Mouse (Mus musculus): Measurements from ENCODE around the gene Gm14444. TPM values are rescaled to one million over a fixed set of nuclear protein-coding genes. Genes with fewer than 3 reads are reported as not detected.
"Not testable (repeated sequence)": the region's sequence is repeated elsewhere in the genome, so short reads cannot be mapped to it uniquely, and the experiment has no call there.

Gene Gm14444
- total RNA-seq (2017) = 0.05 TPM in 1 of 2 replicates, not detected in the other

DNA sequence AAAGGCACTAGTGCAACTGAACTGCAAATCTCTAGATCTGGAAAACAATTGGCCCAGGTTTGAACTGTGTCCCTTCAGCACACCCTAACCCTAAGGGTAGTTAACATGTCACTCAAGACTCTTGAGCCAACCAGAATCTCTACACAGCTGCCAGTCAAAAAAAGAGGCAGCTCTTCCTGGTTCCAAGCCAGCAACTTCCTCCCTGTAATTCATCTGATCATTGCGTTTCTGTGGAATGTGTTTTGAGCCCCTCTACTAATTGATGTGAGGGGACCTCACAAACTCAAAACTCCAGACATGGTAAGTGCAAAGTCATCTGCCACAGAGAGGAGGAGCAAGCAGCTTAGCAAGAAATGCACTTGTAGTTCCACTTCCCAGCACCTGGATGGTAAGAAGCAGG, at the start of gene Gm14444:
TSS of gene Gm14444 (plus strand) at position 220 of the 400 bp plus-strand sequence.
- ATAC-seq (replicated peaks; ENCODE audit: low read depth, poor library complexity, severe bottlenecking) = not testable (repeated sequence)

DNA sequence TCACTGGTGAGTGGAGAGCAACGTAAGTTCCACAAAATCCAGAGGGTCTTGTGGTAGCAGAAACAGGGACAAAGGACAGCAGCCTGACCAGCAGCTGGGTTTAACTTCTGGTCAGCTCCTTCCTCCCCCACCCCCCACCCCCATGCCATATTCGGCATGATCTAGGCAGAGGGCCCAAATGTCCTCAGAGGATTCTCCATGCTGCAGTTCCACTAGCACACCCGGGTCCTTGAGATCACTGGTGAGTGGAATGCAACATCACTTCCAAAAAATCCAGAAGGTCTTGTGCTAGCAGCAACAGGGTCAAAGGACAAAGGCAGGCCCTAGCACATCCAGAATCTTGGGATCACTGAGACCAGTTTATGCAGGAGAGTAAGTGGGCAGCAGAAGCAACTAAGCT, 44.6 kb upstream of the Gm14444 start:
- ATAC-seq (replicated peaks; ENCODE audit: low read depth, poor library complexity, severe bottlenecking) = not testable (repeated sequence)

DNA sequence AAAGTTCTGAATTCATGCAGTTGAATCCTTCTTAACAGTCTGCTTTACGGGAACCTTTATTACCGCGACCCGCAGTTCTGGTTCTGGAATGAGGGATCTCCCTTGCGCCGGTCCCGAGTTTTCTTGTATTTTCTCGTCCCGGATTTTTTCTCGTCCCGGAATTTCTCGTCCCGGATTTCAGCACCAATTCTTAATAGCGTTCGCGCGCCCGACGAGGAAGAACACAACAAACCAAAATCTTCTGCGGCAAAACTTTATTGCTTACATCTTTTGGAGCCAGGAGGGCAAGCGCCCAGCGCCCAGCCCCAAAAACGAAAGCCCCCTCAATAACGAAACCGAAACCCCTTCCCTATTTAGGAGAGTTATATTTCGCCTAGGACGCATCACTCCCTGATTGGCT, 34.2 kb downstream of the Gm14444 start:
- not testable (repeated sequence) for ATAC-seq (replicated peaks; ENCODE audit: low read depth, poor library complexity, severe bottlenecking)

DNA sequence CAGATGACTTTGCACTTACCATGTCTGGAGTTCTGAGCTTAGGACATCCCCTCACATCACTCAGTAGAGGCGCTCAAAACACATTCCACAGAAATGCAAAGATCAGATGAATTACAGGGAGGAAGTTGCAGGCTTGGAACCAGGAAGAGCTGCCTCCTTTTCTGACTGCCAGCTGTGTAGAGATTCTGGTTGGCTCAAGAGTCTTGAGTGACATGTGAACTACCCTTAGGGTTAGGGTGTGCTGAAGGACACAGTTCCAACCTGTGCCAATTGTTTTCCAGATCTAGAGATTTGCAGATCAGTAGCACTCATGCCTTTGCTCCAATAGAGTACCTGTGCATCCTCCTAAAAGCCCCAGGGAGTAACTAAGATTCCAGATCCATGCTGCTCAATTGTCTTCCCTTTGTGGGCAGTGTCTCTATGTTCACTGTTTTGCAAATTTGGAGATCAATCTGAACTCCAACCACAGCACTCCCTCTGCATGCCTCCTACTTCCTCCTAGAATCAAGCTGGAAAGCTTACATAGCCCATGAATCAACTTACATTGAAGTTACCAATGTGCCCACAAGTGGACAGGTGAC, 57.7 kb downstream of the Gm14444 start, which contains the start of gene Gm14393:
TSS of gene Gm14393 (minus strand) at position 101 of the 581 bp plus-strand sequence.
- ATAC-seq (replicated peaks; ENCODE audit: low read depth, poor library complexity, severe bottlenecking) = not testable (repeated sequence)

Other genes starting within 250 kb of the Gm14444 start
- not detected in 2 replicates for gene Edn3, start 249.6 kb upstream of the Gm14444 start, total RNA-seq (2017)
- not detected in 2 replicates for gene Gm14393, start 57.5 kb downstream of the Gm14444 start, total RNA-seq (2017)
- 12.4 and 18.3 TPM in 2 replicates for gene Gm14399, start 131.8 kb downstream of the Gm14444 start, total RNA-seq (2017)
- gene Gm14443, start 165.6 kb downstream of the Gm14444 start, total RNA-seq (2017) = 0.24 and 0.50 TPM in 2 replicates
- gene Gm14391, start 196.7 kb downstream of the Gm14444 start, total RNA-seq (2017) = 14.6 and 17.7 TPM in 2 replicates

Measured in common myeloid progenitor, adult 5-6 weeks (primary cell).